Mouse (Mus musculus): Measurements from ENCODE around the gene Xkr7. TPM values are rescaled to one million over a fixed set of nuclear protein-coding genes. Genes with fewer than 3 reads are reported as not detected.
A peak's percentile ranks its signal among the peaks of the same experiment; 100 is the strongest.

The Xkr7 gene
- total RNA-seq, 2 experiments from 2014 or later, result 0.86 to 1.3 TPM

- no peak for DNase-seq (ENCODE audit: low spot score in 2 of 2)
Observed at GRCm38 (mm10) chr2:153066991-153067390, 35.3 kb downstream of the Xkr7 start.

GRCm38 (mm10) chr2:153070762-153071490 lies 39.3 kb downstream of the Xkr7 start:
- DNase-seq (ENCODE audit: low spot score in 2 of 2), result peak; percentile 38 to 45

GRCm38 (mm10) chr2:153071491-153072184 lies 40.0 kb downstream of the Xkr7 start:
- no peak for DNase-seq (ENCODE audit: low spot score in 2 of 2)

- DNase-seq (ENCODE audit: low spot score in 2 of 2), result no peak
Observed at GRCm38 (mm10) chr2:153074651-153075050, 43.0 kb downstream of the Xkr7 start.

- DNase-seq (ENCODE audit: low spot score in 2 of 2), result no peak
Observed at GRCm38 (mm10) chr2:153075961-153076360, 44.3 kb downstream of the Xkr7 start.

- DNase-seq (ENCODE audit: low spot score in 2 of 2), result peak; percentile 70 to 81
Observed at GRCm38 (mm10) chr2:153080841-153081523, 49.3 kb downstream of the Xkr7 start.

- no peak for DNase-seq (ENCODE audit: low spot score in 2 of 2)
Observed at GRCm38 (mm10) chr2:153081866-153082265, 50.2 kb downstream of the Xkr7 start.

GRCm38 (mm10) chr2:153083275-153083674 lies 51.6 kb downstream of the Xkr7 start:
- DNase-seq (ENCODE audit: low spot score in 2 of 2), result no peak

- DNase-seq (ENCODE audit: low spot score in 2 of 2), result no peak
Observed at GRCm38 (mm10) chr2:153083824-153084223, 52.2 kb downstream of the Xkr7 start.

GRCm38 (mm10) chr2:153084261-153084976 lies 52.8 kb downstream of the Xkr7 start:
- DNase-seq (ENCODE audit: low spot score in 2 of 2), result no peak

GRCm38 (mm10) chr2:153085556-153085955 lies 53.9 kb downstream of the Xkr7 start:
- no peak for DNase-seq (ENCODE audit: low spot score in 2 of 2)

- no peak for DNase-seq (ENCODE audit: low spot score in 2 of 2)
Observed at GRCm38 (mm10) chr2:153086166-153086565, 54.5 kb downstream of the Xkr7 start.

GRCm38 (mm10) chr2:153087091-153087490 lies 55.4 kb downstream of the Xkr7 start:
- no peak for DNase-seq (ENCODE audit: low spot score in 2 of 2)

- no peak for DNase-seq (ENCODE audit: low spot score in 2 of 2)
Observed at GRCm38 (mm10) chr2:153089316-153089715, 57.7 kb downstream of the Xkr7 start.

- no peak for DNase-seq (ENCODE audit: low spot score in 2 of 2)
Observed at GRCm38 (mm10) chr2:153090551-153091165, 59.0 kb downstream of the Xkr7 start.

Other genes starting within 250 kb of the Xkr7 start
- 10 to 100 TPM; 63.6 to 73.5 TPM for gene Bcl2l1, start 200.1 kb upstream of the Xkr7 start, total RNA-seq (2021)
- gene Tpx2, start 183.9 kb upstream of the Xkr7 start, total RNA-seq (2021), result 1 to 10 TPM; 1.2 to 2.3 TPM
- not detected for gene Mylk2, start 120.5 kb upstream of the Xkr7 start, total RNA-seq (2021)
- 1 to 10 TPM; 2.3 to 3.5 TPM for gene Foxs1, start 98.6 kb upstream of the Xkr7 start, total RNA-seq (2021)
- 1 to 10 TPM; 1.2 to 2.6 TPM for gene Dusp15, start 80.2 kb upstream of the Xkr7 start, total RNA-seq (2021)
- under 1 TPM; 0.16 to 0.60 TPM for gene Ttll9, start 69.4 kb upstream of the Xkr7 start, total RNA-seq (2021)
- 100 to 1,000 TPM; 187 to 200 TPM for gene Pdrg1, start 16.4 kb upstream of the Xkr7 start, total RNA-seq (2021)
- 10 to 100 TPM; 10.2 to 10.7 TPM for gene Ccm2l, start 34.1 kb downstream of the Xkr7 start, total RNA-seq (2021)
- gene Hck, start 76.6 kb downstream of the Xkr7 start, total RNA-seq (2021), result 1 to 10 TPM; 3.9 to 4.2 TPM
- gene Tm9sf4, start 129.5 kb downstream of the Xkr7 start, total RNA-seq (2021), result 100 to 1,000 TPM in 1 of 2 experiments, 10 to 100 TPM in 1; 94.6 to 101 TPM
- 1 to 10 TPM; 2.2 to 2.3 TPM for gene Tspyl3, start 193.6 kb downstream of the Xkr7 start, total RNA-seq (2021)
- gene Plagl2, start 209.6 kb downstream of the Xkr7 start, total RNA-seq (2021), result 1 to 10 TPM; 8.3 to 9.1 TPM
- gene Pofut1, start 209.7 kb downstream of the Xkr7 start, total RNA-seq (2021), result 10 to 100 TPM; 35.7 to 47.9 TPM

Measured in adrenal gland, adult 18-20 months (tissue).